Mouse (Mus musculus) layer of hippocampus, adult 9-11 months (tissue): Measurements from ENCODE around the gene Olfr279.
A peak's percentile ranks its signal among the peaks of the same experiment; 100 is the strongest.
"Not testable (repeated sequence)": the region's sequence is repeated elsewhere in the genome, so short reads cannot be mapped to it uniquely, and the experiment has no call there.

Source experiments
- DNase-seq: peaks from one replicate; pipeline ENCODE4 v3.0.0; 2022

The Olfr279 gene

GRCm38 (mm10) chr15:98511386-98511928 is 19.3 kb downstream of the Olfr279 start:
- no peak for DNase-seq

- DNase-seq = no peak
Measured at GRCm38 (mm10) chr15:98512232-98512631, 20.0 kb downstream of the Olfr279 start.

GRCm38 (mm10) chr15:98512799-98513321 is 20.7 kb downstream of the Olfr279 start:
- no peak for DNase-seq

GRCm38 (mm10) chr15:98513676-98514075 is 21.5 kb downstream of the Olfr279 start:
- DNase-seq = not testable (repeated sequence)

- no peak for DNase-seq
Measured at GRCm38 (mm10) chr15:98514146-98514545, 21.9 kb downstream of the Olfr279 start.

- not testable (repeated sequence) for DNase-seq
Measured at GRCm38 (mm10) chr15:98514845-98515244, 22.6 kb downstream of the Olfr279 start.

GRCm38 (mm10) chr15:98517380-98518355 is 25.5 kb downstream of the Olfr279 start:
- no peak for DNase-seq

- DNase-seq = no peak
Measured at GRCm38 (mm10) chr15:98521245-98521644, 29.0 kb downstream of the Olfr279 start.

- no peak for DNase-seq
Measured at GRCm38 (mm10) chr15:98526057-98526456, 33.9 kb downstream of the Olfr279 start.

GRCm38 (mm10) chr15:98527056-98527771 is 35.0 kb downstream of the Olfr279 start:
- no peak for DNase-seq

GRCm38 (mm10) chr15:98528066-98528563 is 35.9 kb downstream of the Olfr279 start:
- no peak for DNase-seq

GRCm38 (mm10) chr15:98532281-98532680 is 40.1 kb downstream of the Olfr279 start:
- no peak for DNase-seq

GRCm38 (mm10) chr15:98533035-98533531 is 40.9 kb downstream of the Olfr279 start:
- DNase-seq = no peak

GRCm38 (mm10) chr15:98533881-98534627 is 41.9 kb downstream of the Olfr279 start, which contains the start of gene Kansl2:
Gene Kansl2, minus strand, starts transcription at chr15:98534264.
- peak; percentile 99 for DNase-seq

- DNase-seq = no peak
Measured at GRCm38 (mm10) chr15:98535921-98536320, 43.7 kb downstream of the Olfr279 start.

- no peak for DNase-seq
Measured at GRCm38 (mm10) chr15:98536828-98537510, 44.8 kb downstream of the Olfr279 start.

- no peak for DNase-seq
Measured at GRCm38 (mm10) chr15:98537923-98538322, 45.7 kb downstream of the Olfr279 start.

- DNase-seq = no peak
Measured at GRCm38 (mm10) chr15:98541064-98541463, 48.9 kb downstream of the Olfr279 start.

GRCm38 (mm10) chr15:98543341-98543740 is 51.1 kb downstream of the Olfr279 start:
- DNase-seq = no peak

GRCm38 (mm10) chr15:98545151-98545550 is 52.9 kb downstream of the Olfr279 start:
- DNase-seq = no peak

GRCm38 (mm10) chr15:98546843-98547242 is 54.6 kb downstream of the Olfr279 start:
- DNase-seq = no peak
